Mouse (Mus musculus) limb, embryonic 11.5 days (tissue): Measurements from ENCODE around the gene Ralgds. TPM values are rescaled to one million over a fixed set of nuclear protein-coding genes. Genes with fewer than 3 reads are reported as not detected.

ENCODE experiments used
- ATAC-seq: fragments of 200-750 bp; cut with Nextera tagmentation; 2 replicates; pipeline ENCODE4 v1.8.0; 2017; ENCODE audit warnings: low read depth; ENCODE audit not compliant: insufficient number of reproducible peaks, low FRiP score, low TSS enrichment
- DNase-seq: peaks from one replicate; pipeline ENCODE4 v3.0.0-alpha.2; 2015; ENCODE audit warnings: low spot score
- H3K27ac ChIP-seq: fragments of 300-500 bp; sonication (generic); replicated peaks from 2 replicates; pipeline ENCODE4 v1.5.1; 2014; ENCODE audit warnings: low read depth, mild to moderate bottlenecking, low read length
- H3K27me3 ChIP-seq: fragments of 300-500 bp; sonication (generic); 2 replicates; pipeline ENCODE4 v1.6.1; 2014; ENCODE audit warnings: mild to moderate bottlenecking, low read length, mixed read lengths; ENCODE audit not compliant: control insufficient read depth, insufficient read depth
- H3K36me3 ChIP-seq: fragments of 300-500 bp; sonication (generic); 2 replicates; pipeline ENCODE4 v1.6.1; 2014; ENCODE audit warnings: mild to moderate bottlenecking, low read length, moderate library complexity, mixed read lengths; ENCODE audit not compliant: control insufficient read depth, insufficient read depth
- H3K4me1 ChIP-seq: fragments of 300-500 bp; sonication (generic); 2 replicates; pipeline ENCODE4 v1.6.1; 2014; ENCODE audit warnings: low read length, mixed read lengths; ENCODE audit not compliant: control insufficient read depth, insufficient read depth
- H3K4me2 ChIP-seq: fragments of 300-500 bp; sonication (generic); 2 replicates; pipeline ENCODE4 v1.6.1; 2014; ENCODE audit warnings: low read depth, mild to moderate bottlenecking, moderate library complexity; ENCODE audit not compliant: severe bottlenecking
- H3K4me3 ChIP-seq: fragments of 300-500 bp; sonication (generic); 2 replicates; pipeline ENCODE4 v1.5.1; 2014; ENCODE audit warnings: low read depth, low read length
- H3K9ac ChIP-seq: fragments of 300-500 bp; sonication (generic); 2 replicates; pipeline ENCODE4 v1.6.1; 2014; ENCODE audit warnings: mild to moderate bottlenecking, low read length
- H3K9me3 ChIP-seq: fragments of 300-500 bp; sonication (generic); 2 replicates; pipeline ENCODE4 v1.6.1; 2016; ENCODE audit warnings: low read length; ENCODE audit not compliant: control insufficient read depth
- WGBS: fragments of 180-500 bp; shearing (Covaris S2); extraction: QIAGEN DNeasy Blood & Tissue Kit; methylation state at CpG from one replicate; pipeline ENCODE4 v1.1.7; 2014; 5-methylcytosine and 5-hydroxymethylcytosine counted together
- polyA plus RNA-seq: library from polyadenylated mRNA; unstranded; fragments of >200 nt; fragmentation: Nextera tagmentation; extraction: Ambion mirVana; gene quantifications from 2 replicates; pipeline ENCODE4 v1.2.1, GENCODE M21; 2014

The Ralgds gene
- polyA plus RNA-seq, 1 experiment from 2014 or later = 37.3 TPM

- H3K4me2 ChIP-seq = no peak overlapping the region
- no peak overlapping the region for H3K4me3 ChIP-seq
- no peaks in the 10 kb centered on the region for H3K4me1 ChIP-seq
- WGBS = 56% methylated on average over 11 of the region's 11 CpGs
- no peak overlapping the region for H3K27ac ChIP-seq
- no peaks in the 10 kb centered on the region for H3K27me3 ChIP-seq
- ATAC-seq = peak; percentile 45; the same call in 1 of the 2 replicates
- H3K36me3 ChIP-seq = peaks cover 25% of the 10 kb centered on the region; the same call in 1 of the 2 replicates
- H3K9me3 ChIP-seq = no peaks in the 10 kb centered on the region
- DNase-seq = peak; percentile 91
- no peak overlapping the region for H3K9ac ChIP-seq
These were observed 34.6 kb downstream of the Ralgds start for GRCm38 (mm10) chr2:28547237-28548172.

GRCm38 (mm10) chr2:28549157-28549556 lies 36.2 kb downstream of the Ralgds start:
- Histone ChIP-seq H3K36me3 (peaks cover 23% of the 10 kb centered on the region; the same call in 1 of the 2 replicates), H3K9ac (no peak overlapping the region), H3K27me3 (no peaks in the 10 kb centered on the region), H3K27ac (no peak overlapping the region), H3K9me3 (no peaks in the 10 kb centered on the region), H3K4me1 (no peaks in the 10 kb centered on the region), H3K4me3 (no peak overlapping the region), H3K4me2 (no peak overlapping the region)
- DNase-seq = no peak
- 91% methylated on average over 13 of the region's 13 CpGs for WGBS
- no peak for ATAC-seq

- Histone ChIP-seq H3K9me3 (no peaks in the 10 kb centered on the region), H3K4me3 (no peak overlapping the region), H3K4me1 (no peaks in the 10 kb centered on the region), H3K4me2 (no peak overlapping the region), H3K9ac (no peak overlapping the region), H3K27ac (no peak overlapping the region), H3K27me3 (no peaks in the 10 kb centered on the region), H3K36me3 (peaks cover 18% of the 10 kb centered on the region; the same call in 1 of the 2 replicates)
- no peak for ATAC-seq
- no peak for DNase-seq
- 99% methylated on average over 5 of the region's 5 CpGs for WGBS
These were observed 39.4 kb downstream of the Ralgds start for GRCm38 (mm10) chr2:28552301-28552700.

GRCm38 (mm10) chr2:28557452-28557851 lies 44.5 kb downstream of the Ralgds start:
- no peak overlapping the region for H3K27ac ChIP-seq
- 84% methylated on average over 5 of the region's 5 CpGs for WGBS

GRCm38 (mm10) chr2:28563303-28563702 lies 50.4 kb downstream of the Ralgds start, which contains the start of gene Cel:
Gene Cel, minus strand, starts transcription at chr2:28563403.
- 74% methylated on average over 6 of the region's 6 CpGs for WGBS
- ATAC-seq = no peak

More at GRCm38 (mm10) chr2:28557452-28557851, 44.5 kb downstream of the Ralgds start:
- Histone ChIP-seq H3K4me1 (no peaks in the 10 kb centered on the region), H3K27me3 (no peaks in the 10 kb centered on the region), H3K4me3 (no peak overlapping the region), H3K36me3 (peaks cover 2% of the 10 kb centered on the region; the same call in 1 of the 2 replicates), H3K9me3 (no peaks in the 10 kb centered on the region), H3K9ac (no peak overlapping the region), H3K4me2 (no peak overlapping the region)
- no peak for ATAC-seq
- DNase-seq = no peak

DNA sequence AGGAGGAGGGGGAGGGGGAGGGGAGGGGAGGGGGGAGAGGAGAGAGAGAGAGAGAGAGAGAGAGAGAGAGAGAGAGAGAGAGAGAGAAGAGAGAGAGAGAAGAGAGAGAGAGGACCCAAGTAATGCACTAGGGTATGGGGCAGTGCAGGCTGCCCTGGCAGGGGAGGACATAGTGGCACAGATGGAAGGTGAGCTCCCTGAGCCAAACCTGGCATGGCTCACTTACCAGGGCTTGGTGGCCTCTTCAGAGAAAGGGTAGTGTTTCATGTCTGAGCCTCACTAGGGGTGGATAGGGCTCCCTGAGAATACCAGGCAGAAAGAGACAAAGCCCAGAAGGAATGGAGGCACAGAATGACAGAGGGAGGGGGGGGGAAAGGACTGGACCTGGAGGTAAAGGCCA lies 50.9 kb downstream of the Ralgds start:
- Histone ChIP-seq H3K36me3 (peaks cover 13% of the 10 kb centered on the region), H3K27me3 (no peaks in the 10 kb centered on the region), H3K4me1 (no peaks in the 10 kb centered on the region), H3K9ac (no peak overlapping the region), H3K27ac (no peak overlapping the region), H3K4me2 (no peak overlapping the region), H3K9me3 (no peaks in the 10 kb centered on the region), H3K4me3 (no peak overlapping the region)
- no peak for DNase-seq
- no peak for ATAC-seq

More at GRCm38 (mm10) chr2:28563303-28563702, 50.4 kb downstream of the Ralgds start, which contains the start of gene Cel:
- no peak within 1 kb of the TSS for H3K9ac ChIP-seq
- H3K27ac ChIP-seq = no peak within 1 kb of the TSS
- H3K27me3 ChIP-seq = no peaks in the 10 kb centered on the region
- no peak within 1 kb of the TSS for H3K4me2 ChIP-seq
- H3K4me1 ChIP-seq = no peaks in the 10 kb centered on the region
- H3K36me3 ChIP-seq = peaks cover 11% of the 10 kb centered on the region
- no peak within 1 kb of the TSS for H3K4me3 ChIP-seq
- H3K9me3 ChIP-seq = no peaks in the 10 kb centered on the region
- DNase-seq = no peak

GRCm38 (mm10) chr2:28564380-28564779 lies 51.5 kb downstream of the Ralgds start:
- no peaks in the 10 kb centered on the region for H3K27me3 ChIP-seq
- WGBS = 88% methylated on average over 4 of the region's 4 CpGs
- peaks cover 13% of the 10 kb centered on the region for H3K36me3 ChIP-seq
- no peak for ATAC-seq
- no peak overlapping the region for H3K4me3 ChIP-seq
- no peaks in the 10 kb centered on the region for H3K9me3 ChIP-seq
- H3K4me2 ChIP-seq = no peak overlapping the region
- no peak for DNase-seq
- H3K4me1 ChIP-seq = 0 out of 2 replicates have a peak, but pooled peaks cover 1% of the 10 kb centered on the region
- H3K27ac ChIP-seq = no peak overlapping the region
- H3K9ac ChIP-seq = no peak overlapping the region

DNA sequence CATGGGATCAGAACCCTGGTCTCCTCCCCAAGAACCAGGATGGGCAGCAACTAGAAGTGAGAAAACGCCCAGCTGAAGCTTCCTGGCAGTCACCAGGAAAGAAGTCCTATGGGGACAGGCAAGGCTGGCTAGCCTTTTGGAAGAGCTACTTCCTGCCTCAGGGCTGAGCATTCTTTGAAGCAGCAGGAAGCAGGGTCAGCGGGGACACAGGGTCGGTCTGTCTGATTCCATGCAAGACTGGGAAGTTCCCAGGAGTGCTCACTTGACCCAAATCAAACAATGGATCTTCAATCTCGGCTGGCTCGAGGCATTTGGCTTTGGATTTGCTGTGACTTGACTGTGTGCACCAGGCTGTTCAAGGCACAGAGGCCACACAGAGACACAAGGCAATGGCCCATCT lies 53.6 kb downstream of the Ralgds start:
- no peak for ATAC-seq
- no peak overlapping the region for H3K4me2 ChIP-seq
- no peak for DNase-seq
- 80% methylated on average over 5 of the region's 5 CpGs for WGBS
- H3K27me3 ChIP-seq = no peaks in the 10 kb centered on the region
- no peak overlapping the region for H3K4me3 ChIP-seq
- H3K36me3 ChIP-seq = peaks cover 19% of the 10 kb centered on the region
- no peak overlapping the region for H3K9ac ChIP-seq
- no peaks in the 10 kb centered on the region for H3K9me3 ChIP-seq
- H3K27ac ChIP-seq = no peak overlapping the region
- peaks cover 9% of the 10 kb centered on the region; the same call in 1 of the 2 replicates for H3K4me1 ChIP-seq
